Mouse (Mus musculus) small intestine, adult 2 months (tissue): Measurements from ENCODE around the gene Hcar2.

Experiments used
- CTCF ChIP-seq: fragments of 200-500 bp; IDR thresholded peaks from 2 replicates; pipeline ENCODE4 v1.5.1; 2012; ENCODE audit warnings: low read depth, mild to moderate bottlenecking, control low read depth, inconsistent platforms, low read length, moderate library complexity, mixed read lengths; ENCODE audit not compliant: insufficient replicate concordance, insufficient read length; ENCODE audit errors: extremely low read depth
- POLR2A ChIP-seq: fragments of 200-500 bp; IDR thresholded peaks from 2 replicates; pipeline ENCODE4 v1.6.1; 2012; ENCODE audit warnings: low read depth, mild to moderate bottlenecking, control low read depth, inconsistent platforms, low read length, moderate library complexity

GRCm38 (mm10) chr5:123837371-123837770 lies 27.9 kb downstream of the Hcar2 start:
- TF ChIP-seq CTCF (no peak), POLR2A (no peak)
